In the genomic region with DNA sequence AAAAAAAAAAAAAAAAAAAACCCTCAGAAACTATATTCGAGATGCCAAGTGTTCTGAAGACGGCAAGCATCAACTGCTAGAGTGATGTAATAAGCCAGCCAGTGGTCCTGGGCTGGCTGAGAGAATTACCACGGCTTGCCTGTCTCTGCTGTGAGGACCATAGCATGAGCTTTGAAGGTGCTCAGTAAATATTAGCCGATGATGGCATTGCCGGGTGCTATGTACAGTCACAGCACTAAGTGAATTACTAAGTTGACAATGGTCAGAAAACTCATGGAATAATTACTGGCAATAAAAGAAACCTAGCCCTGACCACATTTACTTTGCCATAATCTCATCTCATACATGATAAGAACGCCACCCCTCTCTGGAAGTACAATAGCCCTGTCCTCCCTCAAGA, we compare ENCODE assay signal across 17 mouse cellular contexts.
"Had no signal": no experiment of that assay in that cellular context is flagged by ENCODE, and none has a peak within 500 bp of the region (broad histone marks: within the 10 kb centered on the region; RNA-seq: fewer than 3 reads in every experiment).

No protein-coding gene starts in this region.

- H3K4me3 ChIP-seq: liver, embryonic 13.5 days; liver, embryonic 15.5 days; lung, embryonic 15.5 days; megakaryocyte, embryonic 14.5 days; midbrain, embryonic 15.5 days; neural tube, embryonic 12.5 days had no signal

- H3K9me3 ChIP-seq: liver, embryonic 13.5 days; liver, embryonic 15.5 days; lung, embryonic 15.5 days; megakaryocyte, embryonic 14.5 days; midbrain, embryonic 15.5 days; neural tube, embryonic 12.5 days had no signal

- H3K4me2 ChIP-seq: liver, embryonic 11.5 days; liver, embryonic 13.5 days; liver, embryonic 15.5 days; lung, embryonic 15.5 days; midbrain, embryonic 15.5 days; neural tube, embryonic 12.5 days had no signal

- H3K27me3 ChIP-seq: liver, embryonic 13.5 days; liver, embryonic 15.5 days; lung, embryonic 15.5 days; megakaryocyte, embryonic 14.5 days; midbrain, embryonic 15.5 days; neural tube, embryonic 12.5 days had no signal

- ATAC-seq: liver, postnatal 0 days; lung, postnatal 0 days; midbrain, embryonic 15.5 days had no signal

- H3K27ac ChIP-seq: liver, embryonic 13.5 days; liver, embryonic 15.5 days; lung, embryonic 15.5 days; macrophage; midbrain, embryonic 15.5 days; neural tube, embryonic 12.5 days had no signal

- H3K4me1 ChIP-seq: liver, embryonic 13.5 days; liver, embryonic 15.5 days; lung, embryonic 15.5 days; megakaryocyte, embryonic 14.5 days; midbrain, embryonic 15.5 days; neural tube, embryonic 12.5 days had no signal

- DNase-seq: liver, embryonic 13.5 days; liver, postnatal 0 days; lung, adult 2 months; lung, postnatal 14 days; lung, postnatal 36 days; right cerebral cortex, postnatal 14 days; thymus, adult 18-20 months; thymus, postnatal 14 days; thymus, postnatal 36 days had no signal

- H3K36me3 ChIP-seq: liver, embryonic 13.5 days; liver, embryonic 15.5 days; lung, embryonic 15.5 days; midbrain, embryonic 15.5 days; neural tube, embryonic 12.5 days had no signal

- H3K9ac ChIP-seq: liver, embryonic 13.5 days; liver, embryonic 15.5 days; liver, postnatal 0 days; lung, embryonic 15.5 days; midbrain, embryonic 15.5 days; neural tube, embryonic 12.5 days had no signal
